Mouse (Mus musculus): Measurements from ENCODE around the gene Cacna1i.

DNA sequence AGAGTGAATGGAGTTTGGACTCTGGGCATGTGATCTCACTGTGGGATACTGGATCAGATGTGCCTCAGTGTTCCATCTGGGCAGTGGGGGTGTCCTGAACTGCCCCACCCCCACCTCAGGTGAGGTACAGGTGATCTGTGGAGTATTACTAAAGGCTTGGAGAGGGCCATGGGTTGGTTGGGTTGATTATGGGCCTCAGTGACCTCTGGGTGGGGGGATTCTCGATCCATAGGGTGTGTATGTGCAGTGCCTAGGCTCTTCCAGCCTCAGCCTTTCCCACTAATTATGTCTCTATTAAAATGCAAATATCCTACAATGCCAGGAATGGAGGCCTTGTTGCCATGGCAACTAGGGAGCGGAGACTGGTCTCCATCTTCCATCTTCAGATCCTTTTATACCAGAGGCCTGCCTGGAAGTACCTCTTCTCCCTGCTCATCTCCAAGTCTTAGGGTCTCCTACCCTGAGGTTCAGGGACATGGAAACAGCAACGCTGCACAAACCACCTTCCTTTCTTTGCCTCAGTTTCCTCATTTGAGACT lies 15.1 kb upstream of the Cacna1i start:
- TF ChIP-seq CTCF (IDR thresholded peaks at IDR 0.05; ENCODE audit: low read depth, low read length): no peak
- TF ChIP-seq POLR2A (IDR thresholded peaks at IDR 0.05; ENCODE audit: insufficient read depth, low read length): no peak

All from ES-Bruce4 (cell line).